Mouse (Mus musculus): ENCODE measurements around the gene Sec63.

Sec63 gene

DNA sequence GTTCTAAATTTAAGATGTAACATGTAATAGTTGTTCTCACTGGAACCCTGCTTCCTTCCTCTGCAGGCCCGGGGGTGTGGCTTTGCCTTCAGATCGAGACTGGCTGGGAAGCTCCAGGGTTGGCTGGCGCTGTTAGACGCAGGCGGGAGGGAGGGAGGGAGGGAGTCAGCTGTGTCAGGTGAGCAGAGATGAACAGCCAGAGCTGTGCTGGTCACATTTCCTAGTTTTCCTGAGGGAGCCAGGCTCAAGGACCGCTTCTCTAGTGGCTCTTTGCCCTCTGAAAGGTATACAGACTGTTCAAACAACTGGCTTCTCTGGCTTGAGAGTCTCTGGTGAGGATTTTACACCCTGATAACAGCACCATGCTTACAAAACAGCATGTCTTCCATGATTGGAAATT lies 69.1 kb downstream of the Sec63 start:
- no peak for DNase-seq

DNA sequence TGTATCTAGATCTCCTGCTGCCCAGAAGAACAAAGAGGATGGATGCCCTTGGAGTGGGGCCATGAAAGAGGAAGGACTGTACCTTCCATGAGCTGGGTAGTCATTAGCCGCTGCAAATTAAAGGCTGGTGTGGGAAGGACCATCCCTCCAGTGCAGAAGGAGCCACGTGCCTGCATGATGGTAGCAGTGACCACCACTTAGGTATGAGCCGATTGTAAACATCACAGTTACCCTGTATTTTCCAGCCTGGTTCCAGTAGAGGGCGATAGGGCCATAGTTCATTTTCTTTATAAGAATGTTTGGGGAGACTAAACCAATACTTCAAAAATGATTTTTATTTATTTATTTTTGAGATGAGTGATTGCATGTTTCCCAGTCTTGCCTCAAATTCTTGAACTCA lies 71.4 kb downstream of the Sec63 start:
- DNase-seq: peak; percentile 47

DNA sequence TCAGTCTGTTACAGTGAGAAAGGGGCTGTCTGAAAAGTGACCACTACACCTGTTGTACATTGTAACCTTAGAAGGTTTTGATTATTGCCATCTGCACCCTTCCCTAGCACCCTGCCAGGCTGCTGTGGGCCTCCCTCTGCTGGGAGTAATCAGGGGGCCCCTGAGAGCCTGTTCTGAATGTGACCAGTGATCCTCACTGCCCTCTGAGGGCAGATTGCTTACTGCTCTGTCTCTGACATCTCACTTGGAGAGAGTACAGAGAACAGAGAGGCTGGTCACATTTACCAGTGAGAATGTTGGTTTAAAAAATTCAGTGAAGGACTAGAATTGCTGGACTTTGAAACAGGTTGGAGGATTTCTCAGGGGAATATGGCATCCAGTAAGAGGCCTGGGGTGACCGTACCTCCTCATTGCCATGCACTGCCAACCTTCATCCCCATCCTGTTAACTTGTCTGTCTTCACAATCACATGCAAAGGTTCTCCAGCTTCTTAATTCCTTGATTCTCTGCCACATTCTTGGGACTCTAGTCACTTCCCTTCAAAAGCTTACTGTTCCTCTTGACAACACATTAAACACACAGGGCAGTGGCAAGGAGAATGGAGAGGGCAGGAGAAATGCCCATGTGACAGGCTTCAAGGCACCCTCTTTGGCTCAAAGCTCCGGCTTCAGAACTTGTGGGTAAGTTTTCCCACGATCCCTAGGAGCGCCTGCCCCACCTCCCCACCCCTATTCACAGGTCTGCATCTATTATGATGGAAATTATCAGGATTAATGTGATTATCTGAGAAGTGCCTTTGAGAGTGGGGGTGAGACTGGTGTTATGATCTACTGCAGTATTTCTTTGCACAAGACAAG lies 72.8 kb downstream of the Sec63 start:
- DNase-seq: no peak

DNA sequence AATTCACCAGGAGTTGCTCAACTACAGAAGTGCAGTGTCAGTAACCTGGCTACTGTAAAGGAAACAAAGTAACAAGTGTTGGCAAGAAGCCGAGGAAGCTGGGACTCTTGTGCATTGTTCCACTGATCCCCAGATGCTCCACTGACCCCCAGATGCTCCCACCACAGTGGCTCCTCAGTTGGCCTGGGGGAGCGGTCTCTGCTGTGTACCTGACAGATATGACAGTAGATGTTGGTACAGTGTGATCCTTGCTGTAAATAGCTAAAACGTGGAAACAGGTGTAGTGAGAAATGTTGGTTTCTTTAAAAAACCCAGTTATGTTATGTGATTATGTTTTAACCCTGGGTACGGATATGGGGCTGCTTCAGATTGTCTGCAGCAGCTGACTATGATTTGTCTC lies 76.8 kb downstream of the Sec63 start:
- DNase-seq: no peak

DNA sequence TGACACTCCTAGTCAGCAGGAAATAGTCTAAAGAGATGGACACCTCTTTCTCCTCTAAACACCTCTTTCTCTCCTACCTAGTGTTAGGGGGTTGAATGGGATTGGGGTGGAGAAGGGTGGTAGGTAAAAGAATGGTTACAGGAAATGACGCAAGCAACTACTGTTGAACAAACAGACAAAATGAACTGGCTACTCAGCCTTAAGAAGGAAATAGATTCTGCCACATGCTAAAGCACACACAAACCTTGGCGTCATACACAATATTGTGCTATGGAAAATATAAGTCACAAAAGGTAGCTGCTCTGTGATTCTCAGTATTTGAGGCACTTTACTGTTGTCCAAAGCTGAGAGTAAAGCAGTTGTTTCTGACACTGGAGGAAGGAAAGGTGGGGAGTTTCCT lies 77.4 kb downstream of the Sec63 start:
- DNase-seq: no peak

DNA sequence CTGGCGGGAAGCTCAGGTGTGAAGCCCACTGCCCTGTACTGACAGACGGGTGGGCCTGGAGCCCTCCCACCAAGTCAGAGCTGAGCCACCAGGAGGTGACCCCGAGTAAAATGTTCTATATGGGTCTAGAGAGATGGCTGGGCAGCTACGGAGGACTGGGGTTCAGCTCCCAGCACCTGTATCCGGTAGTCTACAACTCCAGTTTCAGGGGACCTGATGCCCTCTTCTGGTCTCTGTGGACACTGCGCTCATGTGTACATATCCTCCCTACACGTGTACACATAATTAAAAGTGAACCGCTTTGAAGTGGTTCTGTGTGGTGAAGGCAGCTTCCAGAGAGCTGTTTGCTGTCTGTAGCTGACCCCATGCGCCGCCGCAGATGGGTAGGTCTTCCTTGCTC lies 78.7 kb downstream of the Sec63 start:
- DNase-seq: no peak

DNA sequence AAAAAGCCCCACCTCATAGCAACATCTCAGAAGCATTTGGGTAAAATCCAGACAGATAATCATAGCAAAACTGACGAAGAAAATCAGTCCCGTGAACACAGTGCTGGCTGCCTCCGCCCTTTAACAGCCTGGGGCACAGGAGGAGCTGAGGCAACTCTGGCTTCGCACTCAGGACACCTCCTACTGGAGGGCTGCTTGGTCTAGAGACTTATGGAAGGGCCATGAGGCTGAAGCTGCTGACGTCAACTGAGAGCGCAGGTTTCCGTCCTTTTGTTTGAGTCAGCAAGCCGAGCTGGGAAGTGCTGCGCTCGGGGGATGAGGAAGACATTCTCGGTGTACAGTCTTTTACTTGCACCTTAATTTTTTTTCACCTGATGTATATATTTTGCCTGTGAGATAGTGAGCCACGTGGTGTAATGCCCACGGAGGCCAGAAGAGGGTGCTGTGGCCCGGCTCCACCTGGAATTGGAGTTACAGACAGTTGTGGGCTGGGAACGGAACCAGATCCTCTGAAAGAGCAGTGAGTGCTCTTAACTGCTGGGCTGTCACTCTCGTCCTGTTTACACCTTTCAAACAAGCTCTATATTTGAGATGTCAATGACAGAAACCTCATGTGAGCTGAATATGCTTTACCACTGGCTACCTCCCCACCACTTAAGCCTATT lies 80.4 kb downstream of the Sec63 start:
- DNase-seq: no peak

DNA sequence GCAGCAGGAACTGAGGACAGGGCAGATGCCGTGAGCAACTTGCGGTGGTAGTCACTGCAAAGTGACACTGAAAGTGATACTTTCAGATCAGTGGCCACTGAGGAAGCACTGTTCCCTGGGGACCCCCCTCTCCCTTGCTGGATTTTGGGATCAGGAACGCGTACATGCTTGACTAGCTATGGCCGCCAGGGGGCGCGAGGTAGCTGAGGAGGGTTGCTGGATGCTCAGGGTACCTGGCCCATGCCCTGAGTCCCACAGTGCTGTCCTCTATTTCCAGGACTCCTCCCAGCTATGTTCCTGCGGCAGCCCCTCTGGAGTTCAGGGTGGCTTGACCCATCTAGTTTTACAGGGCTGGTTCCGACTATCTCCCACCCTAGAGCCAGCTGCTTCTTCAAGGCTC lies 81.1 kb downstream of the Sec63 start:
- DNase-seq: peak; percentile 76

DNA sequence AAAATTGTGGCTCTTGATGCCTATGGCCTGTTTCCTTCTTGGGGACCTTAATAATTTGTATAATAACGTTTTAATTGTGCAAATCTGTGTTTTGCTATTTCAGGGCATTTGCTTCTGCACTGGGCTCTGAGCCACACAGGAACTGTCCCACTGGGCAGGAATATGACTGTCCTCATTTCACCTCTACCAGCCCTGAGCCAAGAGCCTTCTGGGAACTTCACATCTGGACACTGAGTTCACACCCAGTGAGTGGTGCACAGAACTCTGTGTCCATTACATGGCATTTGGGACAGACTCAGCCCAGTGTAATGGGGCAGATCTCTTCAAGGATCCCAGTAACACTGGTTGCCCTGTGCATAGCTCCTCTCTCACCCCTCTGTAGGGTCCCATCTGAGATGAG lies 82.1 kb downstream of the Sec63 start:
- no peak for DNase-seq

DNA sequence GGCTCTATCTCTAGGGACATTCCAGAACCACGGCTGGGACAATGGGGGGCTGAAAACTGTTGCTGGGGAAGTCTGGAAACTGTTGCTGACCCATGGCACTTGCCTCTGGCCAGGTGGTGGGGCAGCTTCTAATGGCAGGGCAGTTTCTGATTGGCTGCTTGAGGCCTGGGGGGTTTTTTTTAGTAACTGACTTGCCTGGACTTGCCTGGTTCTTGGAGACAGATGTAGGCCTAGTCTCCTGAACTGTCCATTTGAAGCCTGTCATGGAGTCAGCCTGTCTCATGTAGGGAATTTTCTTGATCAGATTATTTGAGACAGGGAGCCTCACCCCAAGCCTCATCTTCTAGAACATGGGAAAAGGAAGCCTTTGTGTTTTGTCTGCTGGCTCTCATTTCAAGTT lies 84.2 kb downstream of the Sec63 start:
- DNase-seq: no peak

DNA sequence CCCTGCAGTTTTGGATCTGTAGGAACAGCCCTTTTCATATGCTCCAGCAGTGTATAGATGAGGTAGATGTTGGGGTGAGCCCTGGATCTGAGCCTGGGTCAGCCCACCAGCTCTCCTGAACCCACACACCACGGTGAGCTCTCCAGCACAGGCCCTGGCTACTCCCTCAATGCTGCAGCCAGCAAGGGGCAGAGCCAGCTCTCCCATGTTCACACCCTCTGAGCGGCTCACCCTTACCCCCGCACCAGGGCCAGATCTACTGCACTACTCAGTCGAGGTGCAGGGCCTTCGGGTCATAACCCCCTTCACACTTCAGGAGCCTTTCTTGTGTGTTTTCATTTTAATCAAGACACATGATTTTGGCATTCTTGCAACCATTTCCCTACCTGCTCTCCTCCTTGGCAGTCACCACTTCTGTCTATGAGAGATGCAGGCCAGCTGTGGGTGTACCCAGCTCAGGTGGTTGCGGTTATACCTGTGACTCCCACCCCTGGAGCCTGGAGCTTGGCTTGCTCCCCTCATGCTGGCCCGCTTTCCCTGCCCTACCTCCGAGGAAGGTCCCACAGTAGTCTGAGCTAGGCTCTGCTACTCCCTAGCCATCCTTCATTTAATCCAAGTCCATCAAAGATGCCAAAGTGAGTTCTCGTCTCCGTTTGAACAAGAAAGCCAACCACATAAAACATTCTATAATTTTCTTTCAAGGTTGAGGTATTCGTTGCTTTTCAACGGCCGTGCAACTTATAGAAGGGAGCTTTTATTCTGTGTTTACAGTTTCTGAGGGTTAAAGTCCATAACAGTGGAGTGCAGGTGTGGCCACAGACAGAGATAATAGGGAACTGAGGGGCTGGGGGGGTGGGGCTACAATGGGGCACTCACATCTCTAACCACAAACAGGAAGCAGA lies 87.1 kb downstream of the Sec63 start:
- no peak for DNase-seq

DNA sequence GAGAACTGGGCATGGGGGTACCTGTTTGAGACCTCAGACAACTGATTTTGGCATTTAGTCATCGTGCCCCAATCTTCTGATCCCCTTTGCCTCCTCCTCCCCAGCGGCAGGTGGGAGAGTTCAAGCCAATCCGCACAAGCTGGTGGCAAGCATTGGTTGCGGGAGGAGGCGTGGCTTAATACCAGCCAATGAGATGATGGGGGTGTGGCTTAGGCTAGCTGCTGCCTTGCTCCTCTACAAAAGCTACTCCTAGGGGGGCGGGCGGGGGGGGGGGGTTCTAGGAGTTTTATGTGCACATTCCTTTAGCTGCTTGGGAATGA lies 87.7 kb downstream of the Sec63 start:
- peak; percentile 27 for DNase-seq

DNA sequence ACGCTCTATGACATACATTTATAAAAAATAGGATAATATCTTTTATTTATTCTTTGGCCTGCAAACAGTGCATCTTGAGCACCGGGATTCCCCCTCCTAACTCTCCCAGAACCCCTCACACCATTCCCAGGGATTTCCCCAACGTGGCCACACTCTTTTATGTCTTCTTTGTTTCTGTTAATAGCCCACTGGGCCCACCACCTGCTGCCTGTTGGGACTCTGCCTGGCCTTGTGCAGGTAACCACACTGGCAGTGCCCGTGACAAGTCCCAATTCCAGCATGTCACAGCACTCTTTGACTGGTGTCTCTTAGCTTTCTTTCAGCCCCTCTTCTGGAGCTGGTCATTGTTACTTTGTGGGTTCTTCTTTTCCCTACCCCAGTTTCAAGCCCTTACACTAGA lies 93.5 kb downstream of the Sec63 start:
- DNase-seq: no peak

DNA sequence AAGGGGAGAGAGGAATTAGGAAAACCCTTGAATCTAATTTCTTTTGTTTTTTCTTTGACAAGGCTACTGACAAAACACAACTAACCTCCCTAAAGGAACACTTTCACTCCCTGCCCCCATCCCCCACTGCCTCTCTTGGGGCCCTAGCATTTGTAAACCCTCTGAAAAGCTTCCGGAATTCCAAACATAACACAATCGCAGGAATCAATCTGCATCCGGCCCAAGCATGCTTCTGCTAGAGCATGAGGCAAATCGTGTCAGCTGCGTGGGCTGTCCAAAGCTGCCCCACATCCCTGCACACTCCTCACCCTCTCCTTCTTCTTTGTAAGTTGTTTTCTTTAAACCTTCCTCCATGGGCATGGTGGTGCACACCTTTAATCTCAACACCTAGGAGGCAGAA lies 94.0 kb downstream of the Sec63 start:
- no peak for DNase-seq

DNA sequence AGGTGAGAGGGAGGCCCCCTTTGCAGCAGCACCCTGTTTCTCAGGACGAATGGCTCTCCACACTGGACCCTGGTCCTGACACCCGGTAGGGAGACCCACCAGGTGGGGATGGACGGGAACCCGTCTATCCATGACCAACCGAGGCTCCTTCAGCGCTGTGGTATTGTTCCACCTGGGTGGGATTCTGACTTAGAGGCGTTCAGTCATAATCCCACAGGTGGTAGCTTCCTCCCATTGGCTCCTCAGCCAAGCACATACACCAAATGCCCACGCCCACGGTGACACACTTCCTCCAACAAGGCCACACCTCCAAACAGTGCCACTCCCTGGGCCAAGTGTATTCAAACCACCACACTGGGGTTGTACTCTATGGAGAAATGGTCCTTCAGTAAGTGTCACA lies 95.3 kb downstream of the Sec63 start:
- DNase-seq: no peak

DNA sequence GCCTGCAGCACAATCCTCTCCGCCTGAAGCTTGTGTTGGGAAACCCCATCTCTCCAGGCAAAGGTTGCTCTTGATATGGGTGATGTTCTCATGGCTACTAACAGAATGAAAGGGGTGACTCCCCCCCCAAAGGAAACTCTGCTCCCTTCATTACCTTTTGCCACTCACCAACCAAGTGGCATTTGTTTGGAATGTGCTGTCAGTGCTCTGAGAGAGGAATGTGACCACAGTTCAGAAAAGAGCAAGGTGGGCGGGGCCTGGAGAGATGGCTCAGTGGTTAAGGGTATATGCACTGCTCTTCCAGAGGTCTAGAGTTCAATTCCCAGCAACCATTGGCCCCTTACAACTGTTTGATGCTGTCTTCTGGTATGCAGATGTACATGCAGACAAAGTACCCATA lies 95.7 kb downstream of the Sec63 start:
- DNase-seq: no peak

DNA sequence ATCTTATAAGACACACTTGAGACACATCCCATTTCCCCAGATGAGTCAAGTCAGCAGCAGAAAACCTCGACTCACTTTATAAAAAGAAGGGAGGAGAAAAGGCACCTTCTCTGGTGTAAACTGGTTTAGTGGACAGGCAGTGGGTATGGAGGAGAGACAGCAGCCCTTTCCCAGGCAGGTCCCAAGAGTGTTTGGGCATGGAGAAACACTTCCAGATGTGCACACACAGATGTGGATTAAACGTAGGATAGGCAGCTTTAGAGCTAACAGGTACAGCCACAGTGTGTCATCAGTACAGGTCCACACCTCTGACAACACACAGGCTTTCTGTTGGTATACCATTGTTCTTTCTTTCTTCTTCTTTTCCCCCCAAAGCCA lies 98.5 kb downstream of the Sec63 start:
- DNase-seq: no peak

DNA sequence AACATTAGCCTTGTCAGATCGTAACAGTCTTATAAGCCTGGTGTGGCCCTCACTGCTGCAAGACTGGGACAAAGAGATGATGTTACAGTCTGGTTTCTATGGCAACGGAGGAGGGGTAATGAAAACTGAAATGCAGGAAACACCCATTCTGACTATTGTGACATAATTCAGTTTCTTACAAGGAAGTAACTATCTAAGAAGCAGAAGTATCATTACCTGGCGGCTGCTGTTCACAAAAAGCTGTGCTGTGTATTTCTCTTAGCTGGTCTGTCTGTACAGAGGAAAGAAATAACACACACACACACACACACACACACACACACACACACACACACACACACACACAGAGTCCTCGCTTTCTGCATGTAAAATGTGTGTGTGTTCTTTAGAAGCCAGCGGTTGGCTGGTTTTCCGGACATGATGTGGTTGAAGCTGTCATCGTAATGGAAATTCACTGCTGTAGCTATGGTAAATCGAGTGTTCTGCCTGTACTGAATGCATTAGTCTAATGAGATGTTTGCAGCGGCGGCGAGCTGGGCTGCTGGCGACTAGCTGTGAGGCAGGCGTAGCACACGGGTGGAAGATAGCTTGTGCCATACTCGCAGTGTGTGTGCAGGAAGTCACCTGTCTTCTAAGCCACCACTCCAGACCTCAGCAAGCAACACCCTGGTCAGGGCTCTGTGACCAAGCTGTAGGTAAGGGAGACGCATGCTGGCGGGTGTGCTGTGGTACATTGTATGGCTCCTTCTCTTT lies 99.0 kb downstream of the Sec63 start, which contains the start of gene Scml4:
Gene Scml4 (plus strand): TSS at position 212 of the 753 bp plus-strand sequence.
- peak; percentile 69 for DNase-seq

DNA sequence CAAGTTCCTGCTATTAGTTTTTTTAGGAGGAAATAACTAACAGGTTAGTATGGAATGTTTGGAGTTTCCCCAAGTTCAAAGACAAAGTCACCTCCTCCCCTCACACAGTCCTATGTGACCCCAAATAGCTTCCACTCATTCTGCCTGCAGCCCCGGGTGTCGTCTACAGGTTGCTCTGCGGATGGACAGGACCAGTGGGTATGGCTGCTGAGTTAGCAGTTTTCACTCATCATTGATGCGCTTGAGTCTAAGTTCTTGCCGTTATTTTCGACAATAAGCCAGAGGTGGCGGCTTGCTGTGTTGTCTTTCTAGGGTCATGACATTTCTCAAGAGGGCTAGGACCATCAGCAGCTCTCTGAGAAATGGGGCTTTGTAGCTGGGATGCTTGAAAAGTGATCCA lies 100.2 kb downstream of the Sec63 start:
- DNase-seq: no peak

DNA sequence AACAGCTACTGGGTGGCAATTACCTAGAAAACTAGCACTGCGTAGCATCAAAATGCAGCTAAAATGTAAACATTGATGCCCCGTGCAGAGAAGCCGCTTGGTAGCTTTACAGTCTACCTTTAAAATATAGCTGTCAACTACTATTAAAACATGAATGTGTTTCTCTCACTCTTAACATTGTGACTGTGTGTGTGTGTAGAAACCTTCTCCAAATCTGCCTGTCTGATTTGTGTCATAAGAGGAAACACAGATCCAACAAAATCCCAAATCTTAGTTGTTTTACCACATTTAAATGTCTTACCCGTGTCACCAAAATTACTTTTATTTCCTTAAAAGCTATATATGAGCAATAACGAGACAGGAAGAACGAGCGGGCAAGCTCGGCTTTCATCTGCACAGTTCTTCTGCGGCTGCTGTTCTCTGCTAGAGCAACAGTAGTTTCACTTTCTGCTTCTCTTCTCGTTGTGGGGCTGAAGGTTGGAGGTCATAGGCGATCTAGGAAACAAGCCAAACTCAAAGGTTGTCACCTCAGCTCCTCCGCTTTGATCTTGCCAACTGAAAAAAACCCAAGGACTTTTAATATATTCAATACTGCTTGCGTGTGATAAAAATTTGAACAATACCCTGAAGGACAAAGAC lies 100.9 kb downstream of the Sec63 start:
- no peak for DNase-seq

DNA sequence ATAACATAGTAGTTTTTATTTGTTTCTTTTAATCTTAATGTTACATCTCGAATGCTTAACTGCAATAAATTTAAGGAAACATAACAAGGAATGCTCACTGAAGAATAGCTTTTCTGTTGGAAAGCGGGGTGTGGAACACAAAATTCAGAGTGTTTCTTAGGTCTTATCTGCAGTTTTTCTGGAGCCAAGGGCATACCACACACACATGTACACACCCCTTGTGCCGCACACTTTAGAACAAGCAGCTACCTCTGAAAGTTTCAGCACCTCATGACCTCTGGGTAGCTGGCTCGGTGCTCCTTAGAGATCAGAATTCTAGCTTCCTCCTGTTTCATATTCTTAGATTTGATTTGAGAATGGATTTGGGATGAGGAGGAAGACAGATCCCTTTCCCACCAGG lies 101.5 kb downstream of the Sec63 start:
- no peak for DNase-seq

DNA sequence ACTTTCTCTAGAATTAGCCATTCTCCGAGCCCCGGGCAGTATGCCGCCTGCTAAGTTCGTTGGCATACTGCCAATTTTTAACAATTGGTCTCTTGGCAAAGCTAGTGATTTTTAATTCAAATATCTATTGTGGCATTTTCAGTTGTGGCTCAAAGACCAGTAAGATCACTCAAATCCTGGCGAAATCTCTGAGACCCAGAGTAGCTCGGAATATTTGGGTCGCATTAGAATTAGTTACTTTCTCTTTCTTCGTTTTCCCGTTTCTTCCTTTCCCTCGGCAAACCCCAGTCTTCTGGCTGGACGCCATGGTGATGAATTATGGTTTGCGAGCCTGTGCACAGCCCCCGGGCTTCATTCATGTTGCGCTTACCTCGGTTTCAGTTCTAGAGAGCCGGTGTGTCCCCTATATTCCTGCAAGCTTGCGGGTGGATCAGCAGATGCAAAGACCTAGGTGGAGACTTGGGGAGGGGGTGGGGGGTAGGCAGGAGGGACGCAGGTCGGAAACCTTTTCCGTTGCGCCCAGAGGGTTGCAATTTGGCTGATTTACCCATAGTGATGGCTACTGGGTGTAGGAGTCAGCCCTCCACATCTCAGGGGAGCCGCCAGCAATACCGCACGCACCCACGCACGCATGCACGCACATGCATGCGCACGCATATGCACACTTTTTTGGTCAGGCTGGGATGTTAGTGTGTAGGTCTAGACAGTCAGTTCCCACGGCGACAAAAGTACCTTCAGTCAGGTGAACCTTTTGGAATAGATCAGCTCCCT lies 102.5 kb downstream of the Sec63 start:
- DNase-seq: peak; percentile 64
